Mouse (Mus musculus) kidney, postnatal 14 days (tissue): Measurements from ENCODE around the gene Arid3a.

ENCODE experiments used
- DNase-seq: peaks from one replicate; pipeline ENCODE4 v3.0.0; 2022; ENCODE audit warnings: mixed read lengths

Gene Arid3a

GRCm38 (mm10) chr10:79926491-79927323 is at the start of gene Arid3a:
Arid3a (plus strand) TSS chr10:79927043.
- DNase-seq, result peak; percentile 94

- peak; percentile 10 for DNase-seq
Observed at GRCm38 (mm10) chr10:79877174-79877573, 49.7 kb upstream of the Arid3a start.

GRCm38 (mm10) chr10:79877757-79878156 is 49.1 kb upstream of the Arid3a start:
- peak; percentile 72 for DNase-seq

GRCm38 (mm10) chr10:79879527-79879926 is 47.3 kb upstream of the Arid3a start:
- DNase-seq, result peak; percentile 17

- DNase-seq, result peak; percentile 24
Observed at GRCm38 (mm10) chr10:79880721-79881120, 46.1 kb upstream of the Arid3a start.

- DNase-seq, result peak; percentile 34
Observed at GRCm38 (mm10) chr10:79881981-79882380, 44.9 kb upstream of the Arid3a start.

GRCm38 (mm10) chr10:79883297-79884084 is 43.4 kb upstream of the Arid3a start:
- DNase-seq, result peak; percentile 87

- peak; percentile 89 for DNase-seq
Observed at GRCm38 (mm10) chr10:79884446-79884845, 42.4 kb upstream of the Arid3a start.

- DNase-seq, result peak; percentile 7
Observed at GRCm38 (mm10) chr10:79884938-79885337, 41.9 kb upstream of the Arid3a start.

GRCm38 (mm10) chr10:79886054-79886453 is 40.8 kb upstream of the Arid3a start, which contains the start of gene Elane:
Elane (plus strand) TSS chr10:79886247.
- DNase-seq, result no peak

- DNase-seq, result no peak
Observed at GRCm38 (mm10) chr10:79886611-79887010, 40.2 kb upstream of the Arid3a start.

GRCm38 (mm10) chr10:79889386-79889785 is 37.5 kb upstream of the Arid3a start:
- DNase-seq, result peak; percentile 78

GRCm38 (mm10) chr10:79890670-79891069 is 36.2 kb upstream of the Arid3a start, which contains the start of gene Cfd:
Cfd (plus strand) TSS chr10:79890853.
- no peak for DNase-seq

- DNase-seq, result peak; percentile 80
Observed at GRCm38 (mm10) chr10:79892451-79893118, 34.3 kb upstream of the Arid3a start.

GRCm38 (mm10) chr10:79896306-79896705 is 30.5 kb upstream of the Arid3a start:
- DNase-seq, result no peak

- no peak for DNase-seq
Observed at GRCm38 (mm10) chr10:79896814-79897213, 30.0 kb upstream of the Arid3a start.

GRCm38 (mm10) chr10:79897316-79898245 is 29.3 kb upstream of the Arid3a start:
- DNase-seq, result peak; percentile 47

- DNase-seq, result no peak
Observed at GRCm38 (mm10) chr10:79900951-79901410, 25.9 kb upstream of the Arid3a start.

GRCm38 (mm10) chr10:79906712-79907111 is 20.1 kb upstream of the Arid3a start:
- DNase-seq, result no peak

- no peak for DNase-seq
Observed at GRCm38 (mm10) chr10:79907415-79907814, 19.4 kb upstream of the Arid3a start.

GRCm38 (mm10) chr10:79908167-79909091 is 18.4 kb upstream of the Arid3a start, which contains the start of gene Med16:
Med16 (minus strand) TSS chr10:79908923.
- peak; percentile 97 for DNase-seq
